Mouse (Mus musculus): Measurements from ENCODE around the gene Apobec4. TPM values are rescaled to one million over a fixed set of nuclear protein-coding genes. Genes with fewer than 3 reads are reported as not detected.

The Apobec4 gene
- polyA plus RNA-seq, 1 experiment from 2014 or later: not detected

DNA sequence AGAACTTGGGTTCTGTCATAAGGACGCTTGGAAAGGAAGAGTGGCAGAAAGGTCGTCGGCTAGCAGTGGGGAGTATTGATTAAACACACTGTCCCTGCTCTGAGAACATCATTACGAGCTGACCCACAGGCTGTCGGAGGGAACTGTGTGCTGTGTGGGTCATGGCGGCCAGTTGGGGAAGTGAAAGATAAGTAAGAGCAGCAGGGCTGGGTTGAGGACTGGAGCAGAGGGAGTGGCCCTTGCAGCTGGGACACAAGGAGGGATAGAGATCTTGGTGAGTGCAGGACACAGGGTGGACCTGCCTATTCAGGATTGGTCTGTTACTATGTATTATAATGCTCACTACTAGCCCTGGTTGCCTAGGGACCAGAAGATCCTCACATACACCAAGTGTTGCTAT is 54.6 kb downstream of the Apobec4 start:
- Histone ChIP-seq H3K36me3 (ENCODE audit: control insufficient read depth, insufficient read depth, low read length) (no peaks in the 10 kb centered on the region), H3K4me1 (replicated peaks; ENCODE audit: control insufficient read depth, insufficient read depth, low read length) (peaks cover 3% of the 10 kb centered on the region; the same call in 1 of the 2 replicates), H3K9ac (ENCODE audit: low read depth, low read length) (no peak overlapping the region), H3K27ac (ENCODE audit: low read depth, low read length) (no peak overlapping the region), H3K27me3 (replicated peaks; ENCODE audit: control insufficient read depth, insufficient read depth, low read length) (no peaks in the 10 kb centered on the region), H3K9me3 (ENCODE audit: control insufficient read depth, low read length) (no peaks in the 10 kb centered on the region), H3K4me3 (ENCODE audit: low read depth, low read length) (no peak overlapping the region), H3K4me2 (no peak overlapping the region)
- ATAC-seq (replicated peaks; ENCODE audit: low FRiP score): no peak
- WGBS: 52% methylated on average over 6 of the region's 6 CpGs
- no peak for DNase-seq (ENCODE audit: low spot score)

Other genes with a start within 250 kb of the Apobec4 start
- gene Rgl1, start 15.8 kb downstream of the Apobec4 start, polyA plus RNA-seq (2014; fragmentation: Nextera tagmentation; extraction: Ambion mirVana): 26.3 and 28.2 TPM in 2 replicates
- 260 and 281 TPM in 2 replicates for gene Arpc5, start 16.0 kb downstream of the Apobec4 start, polyA plus RNA-seq (2014; fragmentation: Nextera tagmentation; extraction: Ambion mirVana)
- 12.6 and 13.9 TPM in 2 replicates for gene Ncf2, start 49.6 kb downstream of the Apobec4 start, polyA plus RNA-seq (2014; fragmentation: Nextera tagmentation; extraction: Ambion mirVana)
- 28.5 and 29.5 TPM in 2 replicates for gene Smg7, start 152.1 kb downstream of the Apobec4 start, polyA plus RNA-seq (2014; fragmentation: Nextera tagmentation; extraction: Ambion mirVana)
- gene Nmnat2, start 204.4 kb downstream of the Apobec4 start, polyA plus RNA-seq (2014; fragmentation: Nextera tagmentation; extraction: Ambion mirVana): 0.10 and 0.27 TPM in 2 replicates